Mouse (Mus musculus) adrenal gland, postnatal 25 days (tissue): Measurements from ENCODE around the gene Atpaf1. TPM values are rescaled to one million over a fixed set of nuclear protein-coding genes. Genes with fewer than 3 reads are reported as not detected.
A peak's percentile ranks its signal among the peaks of the same experiment; 100 is the strongest.

Experiments
- DNase-seq: peaks from one replicate; pipeline ENCODE4 v3.0.0; 2021; ENCODE audit warnings: mixed read lengths
- long read RNA-seq: library from polyadenylated mRNA; stranded (forward); transcript quantifications from one replicate; pipeline ENCODE4 v2.0.0, GENCODE M21; 2021
- total RNA-seq: library from RNA; stranded (reverse); gene quantifications from 2 replicates; pipeline ENCODE4 v1.2.3, GENCODE M21; 2021

The Atpaf1 gene
- 42.4 and 59.4 TPM in 2 replicates for total RNA-seq
- long read RNA-seq, transcript Atpaf1-203 (9 exons, 2,330 nt), result major isoform, 68 of 83 reads
- long read RNA-seq, partial matches to known transcripts, result 9 of 83 reads
- long read RNA-seq, other reads (novel, unspliced or antisense), result 6 of 83 reads

GRCm38 (mm10) chr4:115784769-115785510 is at the start of gene Atpaf1:
Atpaf1 (plus strand) TSS chr4:115784812.
- DNase-seq, result peak; percentile 77

- no peak for DNase-seq
Observed at GRCm38 (mm10) chr4:115734867-115735266, 49.7 kb upstream of the Atpaf1 start.

GRCm38 (mm10) chr4:115737551-115738041 is 47.0 kb upstream of the Atpaf1 start, which contains the start of gene Efcab14:
Efcab14 (plus strand) TSS chr4:115737744.
- peak; percentile 99 for DNase-seq

DNA sequence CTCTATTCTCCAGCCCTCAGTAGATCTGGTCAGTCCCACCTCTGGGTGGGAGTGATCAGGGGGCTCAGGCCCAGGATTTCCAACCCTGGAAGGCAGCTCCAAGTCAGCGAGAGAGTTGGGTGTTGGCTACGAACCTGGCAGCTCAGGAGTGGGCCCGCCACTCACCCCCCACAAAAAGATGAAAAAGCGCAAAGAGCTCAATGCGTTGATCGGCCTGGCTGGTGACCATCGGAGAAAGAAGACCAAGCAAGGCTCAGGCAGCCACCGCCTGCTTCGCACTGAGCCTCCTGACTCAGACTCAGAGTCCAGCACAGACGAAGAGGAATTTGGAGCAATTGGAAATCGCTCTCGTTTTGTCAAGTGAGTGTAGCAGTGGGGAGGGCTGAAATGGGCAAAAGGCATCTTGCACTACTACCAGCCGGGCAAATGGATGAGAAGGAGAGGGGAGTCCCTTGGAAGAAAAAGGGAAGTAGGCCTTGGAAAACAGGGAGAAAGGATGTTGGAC is 46.1 kb upstream of the Atpaf1 start:
- peak; percentile 28 for DNase-seq

DNA sequence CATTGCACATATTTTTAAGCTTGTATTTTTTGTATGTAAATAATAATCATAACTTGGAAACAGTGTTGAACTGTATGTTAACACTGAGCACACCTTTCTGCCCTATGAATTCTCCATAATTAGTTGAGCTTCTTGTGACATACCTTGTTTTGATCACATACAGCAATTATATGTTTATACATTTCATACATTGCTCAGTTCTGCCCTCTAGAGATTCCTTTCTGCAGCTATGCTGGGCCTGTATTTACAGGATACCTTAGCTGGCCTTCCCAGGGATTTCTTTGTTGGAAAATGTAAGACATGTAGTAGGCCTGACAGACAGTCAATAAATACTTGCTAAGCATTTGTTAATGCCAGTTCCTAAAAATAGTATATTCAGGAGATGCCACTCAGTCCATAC is 42.0 kb upstream of the Atpaf1 start:
- DNase-seq, result no peak

DNA sequence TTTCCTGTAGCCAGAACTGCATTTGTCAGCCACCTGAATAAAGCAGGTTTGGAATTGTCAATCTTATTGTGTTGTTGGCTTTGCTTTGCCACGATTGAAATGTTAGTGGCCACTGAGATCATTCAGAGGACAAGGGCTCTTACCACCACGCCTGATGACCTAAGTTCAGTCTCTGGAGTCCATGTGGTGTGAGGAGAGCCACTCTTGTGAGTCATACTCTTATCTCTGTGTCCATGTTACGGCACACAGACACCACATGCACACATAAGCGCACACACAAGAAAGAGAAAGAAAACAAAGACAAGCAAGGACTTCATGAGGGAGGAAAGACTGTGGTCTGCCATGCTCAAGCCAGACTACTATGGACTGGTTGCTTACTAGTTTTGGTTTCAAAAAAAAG is 41.5 kb upstream of the Atpaf1 start:
- DNase-seq, result peak; percentile 2

GRCm38 (mm10) chr4:115748181-115748580 is 36.4 kb upstream of the Atpaf1 start:
- DNase-seq, result no peak

- no peak for DNase-seq
Observed at GRCm38 (mm10) chr4:115749336-115749735, 35.3 kb upstream of the Atpaf1 start.

- DNase-seq, result no peak
Observed at GRCm38 (mm10) chr4:115754101-115754500, 30.5 kb upstream of the Atpaf1 start.

GRCm38 (mm10) chr4:115754851-115755250 is 29.8 kb upstream of the Atpaf1 start:
- DNase-seq, result no peak

DNA sequence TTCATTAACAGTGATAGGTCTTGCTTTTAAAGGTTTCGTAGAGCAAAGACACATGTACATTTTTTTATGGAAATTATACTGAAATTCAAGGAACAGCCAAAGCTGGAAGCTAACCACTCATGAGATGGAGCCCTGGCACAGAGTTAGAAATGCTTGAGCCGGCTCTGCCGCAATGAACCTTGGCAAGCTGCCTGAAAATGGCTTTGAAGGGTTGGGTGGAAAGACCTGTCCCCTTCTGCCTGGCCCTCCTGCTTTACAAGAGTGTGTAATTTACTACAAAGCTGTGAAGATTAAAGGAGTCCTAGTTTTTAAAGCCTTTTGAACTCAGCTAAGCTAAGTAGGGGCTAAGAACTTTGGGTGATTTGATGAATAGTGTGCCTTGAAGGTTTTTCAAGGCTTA is 23.4 kb upstream of the Atpaf1 start:
- DNase-seq, result peak; percentile 58

GRCm38 (mm10) chr4:115764581-115764980 is 20.0 kb upstream of the Atpaf1 start:
- no peak for DNase-seq

- DNase-seq, result no peak
Observed at GRCm38 (mm10) chr4:115767647-115768467, 16.8 kb upstream of the Atpaf1 start.

GRCm38 (mm10) chr4:115775056-115775455 is 9.6 kb upstream of the Atpaf1 start:
- no peak for DNase-seq

GRCm38 (mm10) chr4:115777627-115778026 is 7.0 kb upstream of the Atpaf1 start:
- DNase-seq, result no peak

GRCm38 (mm10) chr4:115780269-115780668 is 4.3 kb upstream of the Atpaf1 start:
- DNase-seq, result no peak

GRCm38 (mm10) chr4:115780918-115781317 is 3.7 kb upstream of the Atpaf1 start, which contains the start of gene Tex38:
Tex38 (minus strand) TSS chr4:115781018.
- DNase-seq, result no peak

DNA sequence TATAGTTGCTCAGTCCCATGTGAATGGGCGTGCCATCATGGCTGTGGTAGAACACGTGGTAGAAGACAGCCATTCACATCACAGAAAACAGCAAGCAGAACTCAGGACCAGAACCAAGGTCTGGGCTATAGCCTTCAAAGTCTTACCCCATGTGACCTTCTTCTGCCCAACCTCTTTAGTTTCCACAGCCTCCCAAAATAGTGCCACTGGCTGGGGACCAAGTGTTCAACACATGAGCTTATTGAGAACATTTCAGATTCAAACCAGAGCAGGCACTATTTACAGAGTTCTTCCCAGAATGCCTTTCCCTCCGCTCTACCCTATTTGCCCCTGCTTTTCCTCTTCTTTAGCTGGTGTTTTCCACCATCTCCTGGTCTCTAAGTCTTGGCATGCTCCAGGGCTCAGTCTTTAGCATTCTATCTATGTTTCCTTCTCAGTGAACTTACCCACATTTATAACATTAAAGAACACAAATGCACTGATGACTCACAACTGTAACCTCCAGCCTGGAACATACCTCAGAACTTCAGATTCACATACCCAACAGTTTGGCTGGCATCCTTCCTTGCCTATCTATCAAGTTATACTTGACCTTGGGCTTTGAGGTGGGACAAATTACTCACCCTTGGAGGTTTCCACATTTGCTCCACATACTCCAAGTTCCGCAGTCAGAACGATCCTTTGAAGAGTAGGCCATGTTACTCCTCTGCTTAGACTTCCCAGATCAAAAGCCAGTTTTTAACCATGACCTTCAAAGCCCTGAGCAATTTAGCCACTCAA is 2.4 kb upstream of the Atpaf1 start:
- no peak for DNase-seq

DNA sequence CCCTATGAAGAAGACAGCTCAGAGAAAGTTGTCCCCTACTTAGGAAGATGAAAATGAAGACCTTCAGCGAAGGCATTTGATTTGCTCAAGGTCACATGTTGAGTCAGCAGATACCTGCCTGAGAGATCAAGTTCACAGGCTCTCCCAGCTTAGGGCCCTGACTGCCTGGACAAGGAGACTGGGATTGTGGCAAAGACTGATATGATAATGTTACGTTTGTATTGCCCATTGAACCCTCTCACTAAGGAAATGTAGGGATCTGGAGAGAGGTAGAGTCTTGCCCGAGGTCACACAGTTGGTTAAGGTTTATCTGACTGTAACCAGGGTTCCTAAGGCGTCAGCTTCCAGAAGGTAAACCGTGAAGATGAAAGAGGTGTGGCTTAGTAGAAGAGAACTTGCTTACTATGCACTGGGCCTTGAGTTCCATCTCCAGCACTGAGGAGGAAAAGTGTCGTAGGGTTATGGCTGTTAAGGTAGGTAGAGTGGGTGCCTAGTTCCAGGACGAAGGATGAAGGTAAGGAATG is 961 bp downstream of the Atpaf1 start:
- DNase-seq, result no peak

DNA sequence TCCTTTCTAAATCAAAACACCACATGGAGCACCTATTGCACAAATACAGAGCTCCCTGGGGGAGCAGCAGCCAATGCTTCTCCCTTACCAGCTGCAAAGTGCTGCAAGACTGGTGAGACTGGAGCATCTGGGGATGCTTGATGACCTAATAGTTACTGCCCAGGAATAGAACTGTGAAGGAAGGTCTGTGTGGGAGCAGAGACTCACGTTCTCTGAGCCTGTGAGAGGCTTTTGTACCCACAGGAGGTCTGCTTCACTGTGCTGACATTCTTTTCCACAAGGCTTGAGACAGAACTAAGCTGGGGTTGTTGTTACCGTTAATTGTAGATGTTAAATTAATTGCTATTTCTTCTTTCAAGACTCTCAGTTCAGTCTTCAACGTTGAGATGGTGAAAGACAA is 6.3 kb downstream of the Atpaf1 start:
- no peak for DNase-seq

- DNase-seq, result no peak
Observed at GRCm38 (mm10) chr4:115795360-115795759, 10.7 kb downstream of the Atpaf1 start.

DNA sequence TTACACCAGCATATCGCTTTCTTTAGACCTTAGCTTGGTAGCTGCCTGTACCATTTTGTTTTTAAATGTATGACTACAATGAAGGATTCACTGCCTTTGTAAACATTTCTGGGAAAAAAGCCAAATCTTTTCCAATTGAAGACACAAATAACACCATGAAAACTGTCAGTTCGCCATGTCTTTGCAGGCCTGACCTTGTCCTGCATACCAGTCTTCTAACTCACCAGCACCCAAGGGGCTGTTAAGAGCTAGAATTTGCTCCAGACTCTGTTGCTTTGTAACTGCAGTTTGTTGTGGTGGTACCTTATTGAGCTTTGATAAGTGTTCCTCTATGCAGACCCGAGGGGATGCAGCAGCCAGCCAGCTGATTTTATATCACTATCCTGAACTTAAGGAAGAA is 15.4 kb downstream of the Atpaf1 start:
- DNase-seq, result no peak
